Mouse (Mus musculus) spleen, postnatal 10 days (tissue): ENCODE results near the gene Cbln3.

Experiments used
- DNase-seq, 2 experiments: peaks; one replicate each; pipeline ENCODE4 v3.0.0; 2021 to 2022; ENCODE audit warnings: low spot score in 2 of 2

Cbln3 gene

DNA sequence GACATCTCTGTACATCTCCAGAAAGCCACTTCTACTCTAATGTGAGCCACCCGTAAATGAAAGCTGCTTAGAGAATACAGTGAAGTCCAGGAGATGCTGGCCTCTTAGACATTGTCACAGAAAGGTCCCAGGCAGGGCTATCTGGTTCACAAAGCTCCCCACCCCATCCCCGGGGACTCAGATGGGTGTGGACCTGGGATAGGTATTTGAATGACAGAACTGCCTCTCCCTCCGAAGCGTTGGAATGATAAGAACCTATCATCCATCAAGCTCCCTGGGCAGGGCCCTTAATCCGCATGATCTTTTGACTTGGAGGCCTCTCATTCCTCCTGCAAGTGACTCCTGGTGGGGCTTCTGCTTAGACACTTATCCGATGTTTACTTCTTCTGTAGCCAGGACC is 33.3 kb downstream of the Cbln3 start:
- no peak for DNase-seq

DNA sequence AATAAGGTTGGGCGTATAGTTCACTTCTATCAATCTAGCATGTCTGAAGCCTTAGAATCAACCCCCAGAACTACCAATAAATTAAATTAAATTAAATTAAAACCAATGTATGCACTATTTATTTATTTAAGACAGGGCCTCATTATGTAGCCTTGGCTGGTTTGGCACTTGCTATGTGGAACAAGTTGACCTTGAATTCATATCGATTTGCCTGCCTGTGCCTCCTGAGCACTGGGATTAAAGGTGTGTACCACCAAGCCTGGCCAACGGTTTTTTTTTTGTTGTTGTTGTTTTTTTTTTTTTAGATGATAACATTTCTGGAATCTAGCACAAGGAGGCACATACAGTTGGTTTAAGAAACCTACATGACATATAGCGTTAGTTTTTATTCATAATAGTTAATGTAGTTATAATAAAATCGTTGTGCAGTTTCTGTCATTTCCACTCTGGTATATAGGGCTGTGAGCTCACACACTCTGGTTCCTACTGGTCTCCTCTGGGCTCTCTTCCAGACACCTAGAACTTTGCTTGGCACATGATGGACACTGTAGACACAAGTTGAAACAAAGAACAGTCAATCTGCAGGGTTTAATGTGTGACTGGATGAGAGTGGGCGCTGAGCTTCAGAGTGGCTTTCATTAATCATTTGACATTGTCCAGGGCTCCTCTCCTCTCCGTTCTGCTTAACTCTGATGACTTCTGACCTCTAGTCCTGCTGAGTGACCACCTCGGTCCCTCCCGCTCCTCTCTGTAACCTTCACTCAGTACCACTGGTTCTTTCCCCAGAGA is 38.5 kb downstream of the Cbln3 start:
- no peak for DNase-seq

- no peak for DNase-seq
These were observed 41.4 kb downstream of the Cbln3 start for GRCm38 (mm10) chr14:55842794-55843193.

GRCm38 (mm10) chr14:55840853-55841366 is 43.3 kb downstream of the Cbln3 start:
- no peak for DNase-seq

DNA sequence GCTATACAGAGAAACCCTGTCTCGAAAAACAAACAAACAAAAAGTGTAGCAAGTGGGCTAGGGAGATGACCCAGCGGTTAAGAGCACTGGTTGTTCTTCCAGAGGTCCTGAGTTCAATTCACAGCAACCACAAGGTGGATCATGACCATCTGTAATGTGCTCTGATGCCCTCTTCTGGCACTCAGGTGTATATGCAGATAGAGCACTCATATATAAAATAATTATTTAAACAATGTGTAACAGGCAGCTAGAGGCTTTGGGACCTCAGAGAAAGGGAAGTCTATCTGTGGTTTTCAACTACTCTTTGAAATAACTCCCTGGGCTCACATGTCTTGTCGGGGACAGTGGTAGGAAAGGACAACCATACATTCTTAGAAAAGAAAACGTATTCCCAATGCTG is 45.5 kb downstream of the Cbln3 start:
- no peak for DNase-seq

- DNase-seq, result no peak
These were observed 45.9 kb downstream of the Cbln3 start for GRCm38 (mm10) chr14:55838312-55838711.

DNA sequence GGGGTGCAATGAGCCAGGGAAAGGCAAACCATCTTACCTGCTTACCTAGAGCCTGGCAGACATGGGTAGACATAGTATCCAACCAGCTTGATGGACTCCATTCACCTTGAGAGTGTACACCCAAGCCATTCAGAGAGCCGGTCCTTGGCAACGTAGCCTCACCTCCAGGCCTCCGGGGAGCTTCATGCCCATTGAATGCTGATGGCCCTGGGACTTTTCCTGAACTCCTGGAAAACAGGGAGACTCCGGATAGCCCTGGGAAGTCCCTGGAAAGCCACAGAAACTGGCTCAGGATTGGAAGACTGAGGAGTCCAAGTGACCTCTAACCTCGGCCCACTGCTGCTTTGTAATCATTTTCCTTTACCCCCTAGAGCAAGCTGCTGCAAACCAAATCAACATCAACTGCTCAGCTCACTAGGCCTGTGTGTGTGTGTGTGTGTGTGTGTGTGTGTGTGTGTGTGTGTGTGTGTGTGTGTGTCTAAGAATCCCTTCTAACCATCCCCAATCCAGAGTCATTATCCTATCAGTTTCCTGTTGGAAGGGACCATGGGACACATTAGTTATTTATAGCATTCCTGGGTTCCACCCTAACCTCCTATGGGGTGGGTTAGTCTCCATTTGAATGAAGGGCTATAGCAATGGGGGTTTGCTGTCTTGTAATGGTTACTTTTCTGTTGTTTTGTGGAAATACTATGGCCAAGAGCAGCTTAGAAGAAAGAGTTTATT is 49.2 kb downstream of the Cbln3 start:
- no peak for DNase-seq

- DNase-seq, result no peak
These were observed 51.1 kb downstream of the Cbln3 start for GRCm38 (mm10) chr14:55833126-55833525.

GRCm38 (mm10) chr14:55830331-55830730 is 53.9 kb downstream of the Cbln3 start:
- no peak for DNase-seq

GRCm38 (mm10) chr14:55829854-55830253 is 54.3 kb downstream of the Cbln3 start:
- peak in 1 of 2 experiments; percentile 9 for DNase-seq
